Comparison of ENCODE assay signal across 12 mouse cellular contexts in genomic region chr10:70861131-70862021, GRCm38 (mm10).
A peak's percentile ranks its signal among the peaks of the same experiment; 100 is the strongest.
DNase-seq lines count a peak whose midpoint lies in the region; ATAC-seq and TF ChIP-seq lines count a peak whose summit lies in the region.
"Had no signal": no experiment of that assay in that cellular context is flagged by ENCODE, and none has a peak within 500 bp of the region (broad histone marks: within the 10 kb centered on the region; RNA-seq: fewer than 3 reads in every experiment).

No protein-coding gene starts in this region.

- DNase-seq in testis, postnatal 10 days (ENCODE audit: low spot score): peak; percentile 18
- no peak for DNase-seq in testis, postnatal 14 days (ENCODE audit: low spot score)
- DNase-seq in hindbrain, embryonic 14.5 days (ENCODE audit: low spot score): peak; percentile 78
- peak; percentile 44 for DNase-seq in mesoderm, embryonic 11.5 days (ENCODE audit: low read depth, low spot score)
- peak; percentile 58 for DNase-seq in telencephalon, adult 2 months (ENCODE audit: low read depth, low spot score)
- no peak for DNase-seq in adipocyte (ENCODE audit: low spot score)
- DNase-seq in heart, adult 2 months: no peak
- DNase-seq in gastrocnemius, adult 8-10 months (ENCODE audit: low spot score in 2 of 2): no peak
- DNase-seq: heart, adult 18-20 months had no signal

- 32% methylated on average over 10 of the region's 10 CpGs for WGBS in hindbrain, embryonic 14.5 days
- WGBS in heart, adult 2 months: 44% methylated on average over 10 of the region's 10 CpGs

- no peak for TF ChIP-seq POLR2A in heart, adult 2 months (IDR thresholded peaks at IDR 0.05; ENCODE audit: insufficient read depth, low read depth, low read length)

- no peaks in the 10 kb centered on the region for H3K9me3 ChIP-seq in hindbrain, embryonic 14.5 days (ENCODE audit: control insufficient read depth, low read length)

- peak; percentile 84; the same call in 1 of the 2 replicates for ATAC-seq in hindbrain, embryonic 14.5 days (ENCODE audit: low FRiP score)
- ATAC-seq: intestine, embryonic 16.5 days had no signal

- peak overlapping the region; percentile 15; the same call in 1 of the 2 replicates for H3K4me2 ChIP-seq in hindbrain, embryonic 14.5 days (replicated peaks)

- no peak overlapping the region for H3K9ac ChIP-seq in hindbrain, embryonic 14.5 days
- H3K9ac ChIP-seq in heart, adult 2 months (ENCODE audit: low read depth, low read length): no peak overlapping the region
- H3K9ac ChIP-seq: liver, embryonic 14.5 days had no signal

- TF ChIP-seq EP300 in heart, adult 2 months (IDR thresholded peaks at IDR 0.05; ENCODE audit: insufficient read depth, low read depth, low read length): no peak

- H3K36me3 ChIP-seq in hindbrain, embryonic 14.5 days (replicated peaks; ENCODE audit: control insufficient read depth, insufficient read depth): no peaks in the 10 kb centered on the region
- no peaks in the 10 kb centered on the region for H3K36me3 ChIP-seq in heart, adult 2 months (ENCODE audit: control insufficient read depth, insufficient read depth, low read length)

- TF ChIP-seq CTCF in heart, adult 2 months (IDR thresholded peaks at IDR 0.05): no peak

- no peaks in the 10 kb centered on the region for H3K27me3 ChIP-seq in hindbrain, embryonic 14.5 days (ENCODE audit: control insufficient read depth, insufficient read depth, low read length)
- no peaks in the 10 kb centered on the region for H3K27me3 ChIP-seq in heart, adult 2 months (ENCODE audit: control insufficient read depth, insufficient read depth, low read length)

- intact Hi-C loops in heart, adult 2 months (cut with DNase I): no loop called here

- H3K79me2 ChIP-seq in heart, adult 2 months (replicated peaks; ENCODE audit: control insufficient read depth, insufficient read depth, low read length): no peaks in the 10 kb centered on the region

- no peak overlapping the region for H3K4me3 ChIP-seq in hindbrain, embryonic 14.5 days (replicated peaks; ENCODE audit: low read length)
- H3K4me3 ChIP-seq in heart, adult 2 months: no peak overlapping the region
- H3K4me3 ChIP-seq: myocyte had no signal

- H3K27ac ChIP-seq in hindbrain, embryonic 14.5 days: peak overlapping the region; percentile 71
- no peak overlapping the region for H3K27ac ChIP-seq in heart, adult 2 months
- H3K27ac ChIP-seq: liver, embryonic 14.5 days had no signal

- peaks cover 18% of the 10 kb centered on the region for H3K4me1 ChIP-seq in hindbrain, embryonic 14.5 days (replicated peaks; ENCODE audit: control insufficient read depth, insufficient read depth, low read length)
- no peaks in the 10 kb centered on the region for H3K4me1 ChIP-seq in heart, adult 2 months (ENCODE audit: control insufficient read depth, insufficient read depth, low read length)

Comparison
In these comparisons a context has a peak if more than half of its experiments do, and no peak if none do; other contexts are left out.
1. DNase-seq: peak in testis, postnatal 10 days (single experiment), hindbrain, embryonic 14.5 days (single experiment), mesoderm, embryonic 11.5 days (single experiment) and telencephalon, adult 2 months (single experiment); none in testis, postnatal 14 days (single experiment), adipocyte (single experiment), heart, adult 2 months (0 of 2) and gastrocnemius, adult 8-10 months (0 of 2).